Mouse (Mus musculus) layer of hippocampus, adult 11-12 months (tissue): Measurements from ENCODE around the gene Ephb2.

Experiments used
- DNase-seq: peaks from one replicate; pipeline ENCODE4 v3.0.0; 2022; ENCODE audit warnings: low spot score

Gene Ephb2

GRCm38 (mm10) chr4:136731761-136732160 lies 104.0 kb downstream of the Ephb2 start:
- DNase-seq, result no peak

GRCm38 (mm10) chr4:136731008-136731609 lies 104.7 kb downstream of the Ephb2 start:
- no peak for DNase-seq

GRCm38 (mm10) chr4:136730501-136730900 lies 105.3 kb downstream of the Ephb2 start:
- no peak for DNase-seq

- no peak for DNase-seq
Measured at GRCm38 (mm10) chr4:136729574-136729973, 106.2 kb downstream of the Ephb2 start.

GRCm38 (mm10) chr4:136726941-136727340 lies 108.8 kb downstream of the Ephb2 start:
- no peak for DNase-seq

- no peak for DNase-seq
Measured at GRCm38 (mm10) chr4:136724731-136725130, 111.1 kb downstream of the Ephb2 start.

GRCm38 (mm10) chr4:136722361-136723082 lies 113.3 kb downstream of the Ephb2 start:
- no peak for DNase-seq

GRCm38 (mm10) chr4:136721937-136722336 lies 113.9 kb downstream of the Ephb2 start:
- no peak for DNase-seq

- no peak for DNase-seq
Measured at GRCm38 (mm10) chr4:136720025-136720424, 115.8 kb downstream of the Ephb2 start.

- no peak for DNase-seq
Measured at GRCm38 (mm10) chr4:136718193-136718986, 117.4 kb downstream of the Ephb2 start.

- no peak for DNase-seq
Measured at GRCm38 (mm10) chr4:136716561-136716972, 119.2 kb downstream of the Ephb2 start.

- DNase-seq, result no peak
Measured at GRCm38 (mm10) chr4:136714530-136714929, 121.3 kb downstream of the Ephb2 start.

GRCm38 (mm10) chr4:136713889-136714288 lies 121.9 kb downstream of the Ephb2 start:
- DNase-seq, result no peak

- no peak for DNase-seq
Measured at GRCm38 (mm10) chr4:136713431-136713830, 122.4 kb downstream of the Ephb2 start.

- DNase-seq, result no peak
Measured at GRCm38 (mm10) chr4:136711985-136712768, 123.6 kb downstream of the Ephb2 start.

GRCm38 (mm10) chr4:136710345-136710744 lies 125.4 kb downstream of the Ephb2 start:
- no peak for DNase-seq

- no peak for DNase-seq
Measured at GRCm38 (mm10) chr4:136708956-136709355, 126.8 kb downstream of the Ephb2 start.

GRCm38 (mm10) chr4:136706696-136707095 lies 129.1 kb downstream of the Ephb2 start:
- no peak for DNase-seq

GRCm38 (mm10) chr4:136705091-136705490 lies 130.7 kb downstream of the Ephb2 start:
- no peak for DNase-seq

- DNase-seq, result no peak
Measured at GRCm38 (mm10) chr4:136704551-136704950, 131.2 kb downstream of the Ephb2 start.

- DNase-seq, result no peak
Measured at GRCm38 (mm10) chr4:136703351-136703750, 132.4 kb downstream of the Ephb2 start.

GRCm38 (mm10) chr4:136702456-136702855 lies 133.3 kb downstream of the Ephb2 start:
- no peak for DNase-seq
